Comparison of ENCODE assay signal across 8 mouse cellular contexts in the genomic region with DNA sequence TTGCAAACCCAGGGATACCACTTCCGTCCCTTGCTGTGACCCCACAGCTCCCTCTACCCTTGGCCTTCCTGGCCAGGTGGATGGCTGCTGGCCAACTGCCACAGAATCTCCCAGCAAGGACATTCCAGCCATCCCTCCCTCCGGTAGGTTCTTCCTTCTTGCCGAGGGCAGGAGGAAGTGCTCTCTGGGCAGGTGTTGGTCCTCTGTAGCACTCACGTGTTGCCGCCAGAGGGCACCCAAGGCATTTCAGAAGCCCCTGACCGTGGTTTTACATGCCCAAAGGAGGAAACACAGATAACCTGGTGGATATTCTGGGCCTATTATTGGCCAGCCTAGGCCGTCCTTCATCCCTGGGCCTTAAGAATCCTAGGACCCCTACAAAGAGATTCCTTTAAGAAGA. TPM values are rescaled to one million over a fixed set of nuclear protein-coding genes. Genes with fewer than 3 reads are reported as not detected.
DNase-seq lines count a peak whose midpoint lies in the region; ATAC-seq and TF ChIP-seq lines count a peak whose summit lies in the region.

No protein-coding gene starts in this region.

- H3K27ac ChIP-seq in embryonic facial prominence, embryonic 10.5 days (replicated peaks), result no peak overlapping the region
- H3K27ac ChIP-seq in liver, postnatal 0 days (ENCODE audit: low read depth), result no peak overlapping the region
- H3K27ac ChIP-seq in neural tube, embryonic 15.5 days (replicated peaks), result no peak overlapping the region

- peak; percentile 96 for TF ChIP-seq CTCF in liver, postnatal 0 days (IDR thresholded peaks at IDR 0.05; ENCODE audit: low read depth)

- 3% methylated on average over 7 of the region's 7 CpGs for WGBS in embryonic facial prominence, embryonic 10.5 days
- 7% methylated on average over 7 of the region's 7 CpGs for WGBS in liver, postnatal 0 days (ENCODE audit: insufficient replicate concordance)
- 5% methylated on average over 7 of the region's 7 CpGs for WGBS in neural tube, embryonic 15.5 days

- H3K9me3 ChIP-seq in embryonic facial prominence, embryonic 10.5 days, result no peaks in the 10 kb centered on the region
- no peaks in the 10 kb centered on the region for H3K9me3 ChIP-seq in liver, postnatal 0 days (ENCODE audit: low read length)
- H3K9me3 ChIP-seq in neural tube, embryonic 15.5 days (replicated peaks), result no peaks in the 10 kb centered on the region

- H3K36me3 ChIP-seq in embryonic facial prominence, embryonic 10.5 days (replicated peaks), result no peaks in the 10 kb centered on the region
- no peaks in the 10 kb centered on the region for H3K36me3 ChIP-seq in liver, postnatal 0 days (replicated peaks; ENCODE audit: insufficient read depth, low read length)
- H3K36me3 ChIP-seq in neural tube, embryonic 15.5 days, result no peaks in the 10 kb centered on the region

- TF ChIP-seq EP300 in liver, postnatal 0 days (IDR thresholded peaks at IDR 0.05; ENCODE audit: low read depth), result no peak

- H3K4me2 ChIP-seq in liver, postnatal 0 days (ENCODE audit: low read depth, low read length), result peak overlapping the region; percentile 28; the same call in 1 of the 2 replicates
- peak overlapping the region; percentile 22 for H3K4me2 ChIP-seq in neural tube, embryonic 15.5 days

- intact Hi-C loops in heart, postnatal 10 days (cut with DNase I), result loop anchor here (1.0 to 10.0 kb wide), 2 partner anchors 44 to 192 kb away; no protein-coding TSS in a partner anchor

- H3K4me3 ChIP-seq in embryonic facial prominence, embryonic 10.5 days, result peak overlapping the region; percentile 38; the same call in 1 of the 2 replicates
- no peak overlapping the region for H3K4me3 ChIP-seq in liver, postnatal 0 days (ENCODE audit: low read depth, low read length)
- H3K4me3 ChIP-seq in neural tube, embryonic 15.5 days (replicated peaks), result no peak overlapping the region; the same call in 1 of the 2 replicates

- no peak for ATAC-seq in liver, postnatal 0 days
- ATAC-seq in neural tube, embryonic 15.5 days (ENCODE audit: low FRiP score), result no peak

- peaks cover 37% of the 10 kb centered on the region for H3K4me1 ChIP-seq in embryonic facial prominence, embryonic 10.5 days
- peaks cover 9% of the 10 kb centered on the region for H3K4me1 ChIP-seq in liver, postnatal 0 days (ENCODE audit: insufficient read depth)
- H3K4me1 ChIP-seq in neural tube, embryonic 15.5 days, result peaks cover 13% of the 10 kb centered on the region

- DNase-seq in A20 (ENCODE audit: low read depth, low spot score), result peak; percentile 88
- peak; percentile 79 to 81 for DNase-seq in adrenal gland, adult 18-20 months (ENCODE audit: low spot score in 2 of 2)
- peak; percentile 84 for DNase-seq in embryonic facial prominence, embryonic 10.5 days (ENCODE audit: low spot score)
- DNase-seq in heart, postnatal 10 days, result peak; percentile 84 to 88
- peak; percentile 89 to 91 for DNase-seq in kidney, postnatal 4 days
- DNase-seq in liver, postnatal 0 days, result peak; percentile 85
- DNase-seq in thymus, postnatal 0 days (ENCODE audit: low spot score), result peak; percentile 85

- H3K9ac ChIP-seq in liver, postnatal 0 days (replicated peaks), result no peak overlapping the region
- H3K9ac ChIP-seq in neural tube, embryonic 15.5 days (replicated peaks), result 0 out of 2 replicates have a peak overlapping the region, but pooled peaks have one; percentile 14

- peaks cover 58% of the 10 kb centered on the region for H3K27me3 ChIP-seq in embryonic facial prominence, embryonic 10.5 days (replicated peaks; ENCODE audit: low read depth, poor library complexity, severe bottlenecking)
- 0 out of 2 replicates have a peak, but pooled peaks cover 8% of the 10 kb centered on the region for H3K27me3 ChIP-seq in liver, postnatal 0 days (ENCODE audit: insufficient read depth, low read length)
- peaks cover 28% of the 10 kb centered on the region for H3K27me3 ChIP-seq in neural tube, embryonic 15.5 days (replicated peaks)

RNA-seq across cellular contexts. Expression of a gene that starts 0.4 kb away (rescaled TPM):
- total RNA-seq in adrenal gland, adult 18-20 months (2021), result 10 to 100 TPM; 13.4 to 15.1 TPM
- polyA plus RNA-seq in embryonic facial prominence, embryonic 10.5 days (2016; fragmentation: Nextera tagmentation; extraction: Ambion mirVana), result 27.9 and 30.3 TPM in 2 replicates
- 10 to 100 TPM; 15.0 to 16.1 TPM for total RNA-seq in heart, postnatal 10 days (2021)
- polyA plus RNA-seq in liver, postnatal 0 days (2015; fragmentation: Nextera tagmentation; extraction: Ambion mirVana), result 6.8 and 7.1 TPM in 2 replicates
- 13.0 and 15.8 TPM in 2 replicates for polyA plus RNA-seq in neural tube, embryonic 15.5 days (2015; fragmentation: Nextera tagmentation; extraction: Ambion mirVana)
- polyA plus RNA-seq in thymus, postnatal 0 days (2015; fragmentation: Nextera tagmentation; extraction: Ambion mirVana), result 19.2 and 21.9 TPM in 2 replicates

RNA-seq across cellular contexts. Expression of a gene that starts 30.8 kb away (rescaled TPM):
- total RNA-seq in adrenal gland, adult 18-20 months (2021), result under 1 TPM; 0.06 to 0.13 TPM
- 4.4 and 7.4 TPM in 2 replicates for polyA plus RNA-seq in embryonic facial prominence, embryonic 10.5 days (2016; fragmentation: Nextera tagmentation; extraction: Ambion mirVana)
- total RNA-seq in heart, postnatal 10 days (2021), result under 1 TPM; 0.12 to 0.15 TPM
- polyA plus RNA-seq in liver, postnatal 0 days (2015; fragmentation: Nextera tagmentation; extraction: Ambion mirVana), result 0.06 and 0.07 TPM in 2 replicates
- 0.23 and 0.52 TPM in 2 replicates for polyA plus RNA-seq in neural tube, embryonic 15.5 days (2015; fragmentation: Nextera tagmentation; extraction: Ambion mirVana)
- 1.7 TPM in 2 replicates for polyA plus RNA-seq in thymus, postnatal 0 days (2015; fragmentation: Nextera tagmentation; extraction: Ambion mirVana)

RNA-seq across cellular contexts. Expression of a gene that starts 38.6 kb away (rescaled TPM):
- 10 to 100 TPM; 28.4 to 36.6 TPM for total RNA-seq in adrenal gland, adult 18-20 months (2021)
- polyA plus RNA-seq in embryonic facial prominence, embryonic 10.5 days (2016; fragmentation: Nextera tagmentation; extraction: Ambion mirVana), result 32.0 and 34.5 TPM in 2 replicates
- 10 to 100 TPM; 11.8 to 12.8 TPM for total RNA-seq in heart, postnatal 10 days (2021)
- 271 and 273 TPM in 2 replicates for polyA plus RNA-seq in liver, postnatal 0 days (2015; fragmentation: Nextera tagmentation; extraction: Ambion mirVana)
- 30.8 and 35.8 TPM in 2 replicates for polyA plus RNA-seq in neural tube, embryonic 15.5 days (2015; fragmentation: Nextera tagmentation; extraction: Ambion mirVana)
- polyA plus RNA-seq in thymus, postnatal 0 days (2015; fragmentation: Nextera tagmentation; extraction: Ambion mirVana), result 39.0 and 39.5 TPM in 2 replicates

RNA-seq across cellular contexts. Expression of a gene that starts 47.4 kb away (rescaled TPM):
- total RNA-seq in adrenal gland, adult 18-20 months (2021), result 10 to 100 TPM; 14.6 to 16.8 TPM
- 43.5 and 43.8 TPM in 2 replicates for polyA plus RNA-seq in embryonic facial prominence, embryonic 10.5 days (2016; fragmentation: Nextera tagmentation; extraction: Ambion mirVana)
- total RNA-seq in heart, postnatal 10 days (2021), result 10 to 100 TPM; 11.3 to 16.1 TPM
- polyA plus RNA-seq in liver, postnatal 0 days (2015; fragmentation: Nextera tagmentation; extraction: Ambion mirVana), result 20.6 and 21.2 TPM in 2 replicates
- 12.6 and 18.5 TPM in 2 replicates for polyA plus RNA-seq in neural tube, embryonic 15.5 days (2015; fragmentation: Nextera tagmentation; extraction: Ambion mirVana)
- 23.1 and 25.8 TPM in 2 replicates for polyA plus RNA-seq in thymus, postnatal 0 days (2015; fragmentation: Nextera tagmentation; extraction: Ambion mirVana)

RNA-seq across cellular contexts. Expression of a gene that starts 54.5 kb away (rescaled TPM):
- total RNA-seq in adrenal gland, adult 18-20 months (2021), result under 1 TPM; 0.23 to 0.90 TPM
- 1.1 and 2.3 TPM in 2 replicates for polyA plus RNA-seq in embryonic facial prominence, embryonic 10.5 days (2016; fragmentation: Nextera tagmentation; extraction: Ambion mirVana)
- total RNA-seq in heart, postnatal 10 days (2021), result under 1 TPM; 0.47 to 0.74 TPM
- 10.1 and 13.9 TPM in 2 replicates for polyA plus RNA-seq in liver, postnatal 0 days (2015; fragmentation: Nextera tagmentation; extraction: Ambion mirVana)
- 0.47 and 5.2 TPM in 2 replicates for polyA plus RNA-seq in neural tube, embryonic 15.5 days (2015; fragmentation: Nextera tagmentation; extraction: Ambion mirVana)
- polyA plus RNA-seq in thymus, postnatal 0 days (2015; fragmentation: Nextera tagmentation; extraction: Ambion mirVana), result 1.0 and 1.5 TPM in 2 replicates
